ENCODE assay signal across 21 mouse cellular contexts in the genomic region with DNA sequence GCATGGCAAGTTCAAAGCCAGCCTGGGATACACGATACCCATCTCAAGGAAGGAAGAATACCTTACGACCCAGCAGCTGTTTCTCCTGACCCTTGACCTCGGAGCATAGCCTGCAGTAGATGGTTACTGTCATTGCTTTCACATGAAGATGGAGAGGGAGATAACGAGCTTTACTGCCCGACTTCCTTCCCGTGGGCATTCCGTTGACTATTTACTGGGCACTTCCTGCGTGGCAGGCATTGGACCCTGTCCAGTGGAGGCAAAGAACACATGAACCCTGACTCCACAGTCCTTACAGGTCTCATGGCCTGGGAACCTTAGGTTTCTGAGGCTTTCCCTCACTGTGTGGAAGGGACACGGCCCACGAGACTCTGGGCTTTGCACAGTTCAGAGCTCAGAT. TPM values are rescaled to one million over a fixed set of nuclear protein-coding genes. Genes with fewer than 3 reads are reported as not detected.
"Had no signal": no experiment of that assay in that cellular context is flagged by ENCODE, and none has a peak within 500 bp of the region (broad histone marks: within the 10 kb centered on the region; RNA-seq: fewer than 3 reads in every experiment).

No protein-coding gene starts in this region.

- ATAC-seq: liver, postnatal 0 days; midbrain, embryonic 13.5 days; midbrain, embryonic 15.5 days had no signal

- H3K9me3 ChIP-seq: liver, embryonic 13.5 days; liver, embryonic 15.5 days; megakaryocyte, embryonic 14.5 days; midbrain, embryonic 13.5 days; midbrain, embryonic 15.5 days; neural tube, embryonic 12.5 days; stomach, embryonic 15.5 days had no signal

- H3K27me3 ChIP-seq: liver, embryonic 13.5 days; liver, embryonic 15.5 days; megakaryocyte, embryonic 14.5 days; midbrain, embryonic 13.5 days; midbrain, embryonic 15.5 days; neural tube, embryonic 12.5 days; stomach, embryonic 15.5 days had no signal

- H3K9ac ChIP-seq: liver, embryonic 13.5 days; liver, embryonic 15.5 days; liver, postnatal 0 days; lung, embryonic 14.5 days; midbrain, embryonic 13.5 days; midbrain, embryonic 15.5 days; neural tube, embryonic 12.5 days; stomach, embryonic 15.5 days had no signal

- H3K4me3 ChIP-seq: liver, embryonic 13.5 days; liver, embryonic 15.5 days; megakaryocyte, embryonic 14.5 days; midbrain, embryonic 13.5 days; midbrain, embryonic 15.5 days; neural tube, embryonic 12.5 days; stomach, embryonic 15.5 days had no signal

- H3K4me2 ChIP-seq: liver, embryonic 11.5 days; liver, embryonic 13.5 days; liver, embryonic 15.5 days; lung, embryonic 14.5 days; midbrain, embryonic 11.5 days; midbrain, embryonic 13.5 days; midbrain, embryonic 15.5 days; neural tube, embryonic 12.5 days; stomach, embryonic 15.5 days had no signal

- H3K27ac ChIP-seq: liver, embryonic 13.5 days; liver, embryonic 15.5 days; macrophage; midbrain, embryonic 13.5 days; midbrain, embryonic 15.5 days; neural tube, embryonic 12.5 days; stomach, embryonic 15.5 days; stomach, postnatal 0 days had no signal

- H3K4me1 ChIP-seq: liver, embryonic 13.5 days; midbrain, embryonic 13.5 days; midbrain, embryonic 15.5 days; neural tube, embryonic 12.5 days; stomach, embryonic 15.5 days had no signal

- H3K36me3 ChIP-seq: liver, embryonic 13.5 days; liver, embryonic 15.5 days; midbrain, embryonic 13.5 days; midbrain, embryonic 15.5 days; neural tube, embryonic 12.5 days; stomach, embryonic 15.5 days had no signal

- DNase-seq: liver, embryonic 13.5 days; liver, postnatal 0 days; lung, embryonic 14.5 days; right cerebral cortex, postnatal 14 days; thymus, adult 2 months; thymus, postnatal 25 days; thymus, postnatal 4 days had no signal

RNA-seq across cellular contexts. Expression of gene Gm10309, which starts 25.6 kb away (rescaled TPM):
- total RNA-seq: megakaryocyte progenitor cell, adult 5-6 weeks; midbrain, postnatal 0 days; monocyte, adult 5-6 weeks; neutrophil, adult 5-6 weeks had no signal
- polyA plus RNA-seq: liver, embryonic 13.5 days; liver, embryonic 15.5 days; macrophage; midbrain, embryonic 11.5 days; thymus, adult 2 months had no signal
